Mouse (Mus musculus) left cerebral cortex, postnatal 14 days (tissue): ENCODE measurements at regions not wholly inside any gene's neighbourhood (a gene's known extent, or its start where the extent isn't known, plus 50 kb on each side); places are given as distances from the start of the nearest gene placed in this dataset.

Experiments used
- DNase-seq, 2 experiments: peaks; one replicate each; pipeline ENCODE4 v3.0.0; 2021 to 2022; ENCODE audit warnings: low spot score in 2 of 2, mixed read lengths in 1 of 2
- intact Hi-C: fragments of 180-260 bp; cut with DNase I; formaldehyde crosslinking; loops from one replicate; pipeline ENCODE4 v1.15.1; 2025

DNA sequence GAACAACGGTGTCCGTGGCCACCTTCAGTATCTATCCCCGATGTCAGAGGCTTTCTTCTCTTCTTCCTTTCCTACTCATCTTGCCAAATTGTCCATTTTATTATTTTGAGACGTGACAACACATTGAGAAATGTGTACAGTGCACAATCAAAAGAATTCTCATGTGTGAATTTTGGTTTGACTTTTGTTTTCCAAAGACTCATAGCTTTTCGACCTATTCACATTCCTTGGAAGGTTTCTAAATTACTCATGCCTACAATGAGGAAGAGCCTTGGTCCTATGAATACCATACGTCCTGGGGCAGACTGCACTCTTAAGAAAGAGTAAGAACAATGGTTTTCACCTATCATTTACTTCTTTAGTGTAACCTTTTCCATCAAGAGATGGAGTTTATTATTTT lies 106.5 kb upstream of the Mmadhc start:
- intact Hi-C loops = no loop called here
- DNase-seq = no peak

DNA sequence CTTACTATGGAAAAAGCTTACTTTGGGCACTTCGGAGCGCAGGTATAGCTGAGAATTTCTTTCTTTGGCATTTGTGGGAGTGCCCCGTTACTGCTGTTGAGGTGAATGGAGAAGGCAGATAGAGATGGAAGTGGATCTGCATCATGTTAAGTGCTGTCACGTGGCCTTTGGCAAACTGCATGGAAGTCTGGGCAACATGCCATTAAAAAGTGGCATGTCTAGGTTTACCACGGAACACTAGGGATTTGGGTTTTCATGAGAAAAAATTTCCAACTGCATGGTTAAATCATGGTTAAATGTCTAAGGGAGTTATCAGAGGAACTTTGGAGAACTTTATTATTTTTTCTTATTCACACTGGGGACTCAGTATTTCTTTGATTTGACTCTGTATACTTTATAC lies 102.0 kb upstream of the Mmadhc start:
- intact Hi-C loops = no loop called here
- DNase-seq = no peak

DNA sequence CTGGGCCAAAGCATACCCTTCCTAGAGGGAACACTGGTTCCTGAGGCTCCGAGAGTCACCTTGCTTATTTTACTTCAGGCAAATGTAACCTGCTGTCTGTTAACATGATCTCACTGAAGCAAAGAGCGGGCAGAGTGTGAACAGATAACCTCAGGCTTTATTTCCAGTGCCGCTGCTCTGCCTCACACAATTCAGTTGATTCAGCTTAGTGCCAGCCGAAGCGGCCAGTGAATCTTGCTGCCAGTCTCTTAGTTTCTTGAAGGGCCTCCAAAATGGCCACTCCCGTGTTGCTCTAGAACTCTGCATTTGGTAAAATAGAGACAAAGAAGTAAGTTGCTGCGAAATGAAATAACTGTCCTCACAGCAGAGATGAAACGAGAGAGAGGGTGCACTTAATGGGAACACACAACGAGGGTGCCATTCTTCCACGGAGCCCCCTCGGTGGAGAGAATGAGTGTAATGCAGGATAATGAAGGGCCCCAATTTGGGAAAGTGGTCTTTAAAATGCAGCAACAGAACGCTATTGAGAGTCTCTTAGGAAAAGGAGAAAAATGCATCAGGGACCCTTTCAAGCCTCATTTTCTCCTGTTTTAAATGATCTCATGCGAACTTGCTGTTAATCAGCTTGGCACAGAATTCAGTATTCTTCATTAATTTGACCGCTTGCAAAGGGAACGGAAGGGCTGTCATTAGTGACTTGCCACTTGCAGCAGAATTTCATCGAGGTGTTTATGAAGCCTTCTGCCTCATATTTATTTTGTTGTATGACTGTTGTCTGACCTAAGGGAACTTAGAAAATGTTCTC lies 81.2 kb upstream of the Mmadhc start:
- intact Hi-C loops = no loop called here
- DNase-seq = no peak

DNA sequence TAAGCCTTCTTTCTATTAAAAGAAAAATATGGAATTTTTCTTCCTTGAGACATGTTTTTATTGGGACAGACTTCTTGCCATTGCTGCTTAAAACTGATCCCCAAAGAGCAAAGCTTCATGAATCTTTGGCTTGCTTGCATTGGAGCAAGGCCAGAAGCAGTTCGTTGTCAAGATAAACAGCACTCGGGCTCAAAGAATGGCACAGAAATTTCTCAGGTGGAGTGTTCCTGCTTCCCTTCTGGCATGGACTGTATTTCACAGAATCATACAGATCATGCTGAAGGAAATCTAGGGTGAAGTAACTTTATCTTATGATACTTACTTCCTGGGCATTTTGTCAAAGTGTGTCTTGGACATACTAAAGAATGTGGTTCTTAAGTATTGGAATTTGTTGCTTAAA lies 77.0 kb upstream of the Mmadhc start:
- no peak for DNase-seq
- intact Hi-C loops = no loop called here

DNA sequence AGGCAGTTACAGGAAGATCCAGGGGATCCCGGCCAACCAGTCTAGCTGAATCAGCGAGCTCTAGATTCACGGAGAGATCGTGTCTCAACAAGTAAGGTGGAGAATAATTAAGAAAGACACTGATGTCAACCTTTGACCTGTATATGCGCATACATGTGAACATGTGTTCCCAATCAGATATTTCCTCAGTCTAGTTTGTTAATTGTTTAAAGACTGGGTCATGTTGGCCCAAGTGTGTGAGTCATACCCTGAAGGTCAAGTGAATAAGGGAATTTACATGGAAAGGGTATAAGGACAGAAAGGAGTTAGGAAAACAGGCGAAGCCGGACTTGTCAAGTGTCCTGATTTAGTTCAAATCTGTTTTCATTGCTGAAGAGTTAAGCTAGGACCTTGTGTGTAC lies 76.4 kb upstream of the Mmadhc start:
- no peak for DNase-seq
- intact Hi-C loops = no loop called here

DNA sequence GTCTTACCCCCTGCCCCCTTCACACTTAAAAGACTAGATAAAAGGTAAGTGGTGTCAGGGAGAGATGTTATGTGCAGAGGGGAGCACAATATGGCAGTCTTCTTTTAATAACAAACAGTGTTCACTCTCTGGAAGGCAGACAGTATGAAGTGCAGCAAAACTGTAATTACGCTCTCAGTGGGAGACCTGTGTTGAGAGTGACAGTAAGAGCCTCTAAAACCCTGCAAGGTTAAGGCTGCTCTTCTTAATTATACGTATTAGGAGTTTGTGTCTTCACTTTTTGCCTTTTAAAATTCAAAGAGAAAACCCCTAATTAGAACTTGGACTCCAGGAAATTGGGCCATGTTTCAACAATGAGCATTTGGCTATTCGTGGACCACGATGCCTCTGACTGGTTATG lies 72.2 kb upstream of the Mmadhc start:
- DNase-seq = no peak
- intact Hi-C loops = no loop called here

DNA sequence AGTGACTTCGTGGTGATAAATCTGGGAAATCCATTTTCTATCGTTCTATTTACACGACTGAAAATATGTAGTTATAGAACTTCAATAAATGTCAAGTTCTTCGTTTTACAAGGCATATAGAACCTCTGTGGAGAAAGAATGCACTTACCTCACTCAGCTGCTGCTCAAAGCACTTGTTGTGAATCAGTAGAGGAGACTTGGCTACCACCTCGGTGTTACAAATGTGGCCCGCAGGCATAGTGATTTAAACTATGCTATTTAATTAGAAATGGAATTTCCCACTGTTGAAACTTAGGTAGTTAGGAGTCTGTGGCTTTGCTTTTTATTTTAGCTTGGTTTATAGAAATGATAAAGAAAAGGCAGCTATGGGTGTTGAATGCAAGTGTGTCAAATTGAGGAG lies 71.8 kb upstream of the Mmadhc start:
- no peak for DNase-seq

DNA sequence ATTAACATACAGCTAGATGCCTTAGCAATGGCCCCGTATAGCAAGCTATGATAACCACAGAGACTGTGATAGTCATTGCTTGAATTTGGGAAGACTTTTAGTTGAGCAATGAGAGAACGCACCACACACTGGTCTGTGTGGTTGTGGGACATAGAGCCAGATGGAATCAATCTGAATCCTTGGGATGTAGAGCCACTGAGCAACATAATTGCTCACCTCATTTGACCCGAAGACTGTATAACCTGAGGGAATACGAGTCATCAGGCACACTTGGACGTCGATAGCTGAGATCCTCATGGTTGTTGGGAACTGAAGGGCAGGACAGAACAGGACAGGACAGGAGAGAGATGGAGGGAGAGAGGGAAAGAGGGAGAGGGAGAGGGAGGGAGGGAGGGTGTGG lies 68.6 kb upstream of the Mmadhc start:
- DNase-seq = no peak
- intact Hi-C loops = no loop called here

More for the DNA sequence above, 71.8 kb upstream of the Mmadhc start:
- intact Hi-C loops = no loop called here

DNA sequence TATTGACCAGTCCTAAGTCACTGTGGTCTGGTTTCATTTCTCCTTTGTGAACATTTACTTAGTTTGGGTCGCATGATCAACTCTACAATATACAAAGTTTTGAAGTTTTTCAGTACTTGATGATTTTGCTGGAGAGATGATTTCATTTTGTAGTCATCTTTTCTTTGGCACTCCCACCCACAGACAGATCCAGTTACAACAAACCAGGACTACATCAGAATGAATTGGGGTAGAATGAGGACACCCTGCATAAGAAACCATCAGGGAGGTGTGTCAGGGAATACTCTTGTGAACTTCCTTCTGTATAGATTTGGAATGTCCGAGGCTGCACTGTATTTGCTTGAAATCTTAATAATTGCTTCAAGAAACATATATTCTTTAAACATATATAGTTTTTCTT lies 59.5 kb upstream of the Mmadhc start:
- intact Hi-C loops = no loop called here
- DNase-seq = no peak

DNA sequence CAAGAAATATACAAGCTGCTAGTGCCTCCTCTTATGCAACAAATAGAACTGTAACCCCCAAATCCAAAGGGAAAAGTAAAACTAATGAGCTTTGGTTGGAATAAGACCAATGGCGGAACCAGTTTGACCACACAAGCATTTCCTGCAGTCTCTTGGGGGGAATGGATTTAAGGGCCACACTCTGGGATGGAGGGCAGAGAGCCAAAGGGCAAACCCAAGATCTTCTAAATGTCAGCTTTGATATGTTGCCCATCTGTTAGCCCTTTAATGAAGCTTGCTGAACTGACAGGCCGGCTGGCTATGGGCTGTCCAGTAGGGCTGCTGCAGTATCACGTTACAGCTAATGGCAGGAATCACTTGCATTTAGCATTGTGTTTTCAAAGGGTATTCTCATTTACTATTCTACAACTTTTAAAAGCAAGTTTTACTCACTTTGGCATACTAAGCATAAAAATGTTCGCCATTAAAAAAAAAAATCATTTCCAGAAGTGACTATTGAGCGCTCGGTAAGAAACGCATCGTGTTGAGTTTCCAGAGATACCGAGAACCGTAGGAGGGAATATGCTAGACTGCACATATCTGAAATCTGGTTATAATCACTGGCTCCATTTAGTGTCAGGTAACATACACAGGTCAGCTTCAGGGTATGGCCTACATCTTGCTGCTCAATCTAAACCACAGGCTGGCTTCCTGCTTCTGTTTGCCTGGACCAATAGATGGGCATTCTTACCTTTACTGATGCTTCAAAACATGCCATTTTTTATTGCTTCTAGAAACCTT lies 51.1 kb upstream of the Mmadhc start:
- intact Hi-C loops = no loop called here
- no peak for DNase-seq
